Mouse (Mus musculus) lung, postnatal 0 days (tissue): ENCODE measurements around the gene Smad5. TPM values are rescaled to one million over a fixed set of nuclear protein-coding genes. Genes with fewer than 3 reads are reported as not detected.
A peak's percentile ranks its signal among the peaks of the same experiment; 100 is the strongest.

ENCODE experiments used
- ATAC-seq: fragments of 200-750 bp; cut with Nextera tagmentation; 2 replicates; pipeline ENCODE4 v1.8.0; 2017; ENCODE audit warnings: moderate library complexity
- DNase-seq: peaks from one replicate; pipeline ENCODE4 v3.0.0-alpha.2; 2016; ENCODE audit warnings: low spot score
- H3K27ac ChIP-seq: fragments of 300-500 bp; sonication (generic); 2 replicates; pipeline ENCODE4 v1.5.1; 2014; ENCODE audit warnings: antibody characterized with exemption, mild to moderate bottlenecking, low read length, mixed read lengths
- H3K27me3 ChIP-seq: fragments of 300-500 bp; sonication (generic); replicated peaks from 2 replicates; pipeline ENCODE4 v1.6.1; 2014; ENCODE audit warnings: low read length, mixed read lengths; ENCODE audit not compliant: insufficient read depth
- H3K36me3 ChIP-seq: fragments of 300-500 bp; sonication (generic); 2 replicates; pipeline ENCODE4 v1.6.1; 2014; ENCODE audit warnings: low read length, mixed read lengths; ENCODE audit not compliant: insufficient read depth
- H3K4me1 ChIP-seq: fragments of 300-500 bp; sonication (generic); 2 replicates; pipeline ENCODE4 v1.6.1; 2014; ENCODE audit warnings: antibody characterized with exemption, low read depth, low read length, mixed read lengths; ENCODE audit not compliant: insufficient read depth
- H3K4me2 ChIP-seq: fragments of 300-500 bp; sonication (generic); replicated peaks from 2 replicates; pipeline ENCODE4 v1.6.1; 2014; ENCODE audit warnings: low read depth, mild to moderate bottlenecking, low read length, moderate library complexity, mixed read lengths
- H3K4me3 ChIP-seq: fragments of 300-500 bp; sonication (generic); 2 replicates; pipeline ENCODE4 v1.5.1; 2014; ENCODE audit warnings: low read depth, low read length
- H3K9ac ChIP-seq: fragments of 300-500 bp; sonication (generic); replicated peaks from 2 replicates; pipeline ENCODE4 v1.6.1; 2014; ENCODE audit warnings: low read depth, mild to moderate bottlenecking
- H3K9me3 ChIP-seq: fragments of 300-500 bp; sonication (generic); 2 replicates; pipeline ENCODE4 v1.6.1; 2016; ENCODE audit warnings: low read length, mixed read lengths
- CTCF ChIP-seq: IDR thresholded peaks from 2 replicates; pipeline ENCODE4 v1.5.1; 2016; ENCODE audit warnings: antibody characterized with exemption, mild to moderate bottlenecking
- EP300 ChIP-seq: IDR thresholded peaks from 2 replicates; pipeline ENCODE4 v1.6.1; 2016; ENCODE audit warnings: antibody characterized with exemption, mild to moderate bottlenecking, control low read depth
- WGBS: fragments of 180-500 bp; shearing (Covaris S2); extraction: QIAGEN DNeasy Blood & Tissue Kit; methylation state at CpG from one replicate; pipeline ENCODE4 v1.1.7; 2014; 5-methylcytosine and 5-hydroxymethylcytosine counted together
- polyA plus RNA-seq: library from polyadenylated mRNA; unstranded; fragments of >200 nt; fragmentation: Nextera tagmentation; extraction: Ambion mirVana; gene quantifications from 2 replicates; pipeline ENCODE4 v1.2.1, GENCODE M21; 2015

Gene Smad5
- polyA plus RNA-seq, 1 experiment from 2014 or later: 16.6 TPM

- no peak overlapping the region for H3K4me3 ChIP-seq
- no peaks in the 10 kb centered on the region for H3K9me3 ChIP-seq
- H3K9ac ChIP-seq: no peak overlapping the region
- DNase-seq (peak; percentile 96), ATAC-seq (peak; percentile 80)
- H3K27me3 ChIP-seq: no peaks in the 10 kb centered on the region
- whole genome bisulfite sequencing: 46% methylated on average over 17 of the region's 17 CpGs
- peak overlapping the region; percentile 73 for H3K27ac ChIP-seq
- no peaks in the 10 kb centered on the region for H3K36me3 ChIP-seq
- H3K4me2 ChIP-seq: peak overlapping the region; percentile 35
- peaks cover 15% of the 10 kb centered on the region for H3K4me1 ChIP-seq
- TF ChIP-seq EP300: no peak
Measured at GRCm38 (mm10) chr13:56682326-56682725, 20.5 kb upstream of the Smad5 start.

GRCm38 (mm10) chr13:56683306-56683705 is 19.5 kb upstream of the Smad5 start:
- H3K4me2 ChIP-seq: no peak overlapping the region
- H3K27ac ChIP-seq: no peak overlapping the region
- no peak for ATAC-seq
- 67% methylated on average over 7 of the region's 7 CpGs for WGBS
- H3K9me3 ChIP-seq: no peaks in the 10 kb centered on the region
- no peak overlapping the region for H3K9ac ChIP-seq
- TF ChIP-seq EP300 (no peak), CTCF (no peak)
- H3K27me3 ChIP-seq: no peaks in the 10 kb centered on the region
- peaks cover 7% of the 10 kb centered on the region; the same call in 1 of the 2 replicates for H3K4me1 ChIP-seq
- H3K4me3 ChIP-seq: no peak overlapping the region
- H3K36me3 ChIP-seq: no peaks in the 10 kb centered on the region
- DNase-seq: peak; percentile 18

GRCm38 (mm10) chr13:56692011-56692410 is 10.8 kb upstream of the Smad5 start:
- H3K36me3 ChIP-seq: no peaks in the 10 kb centered on the region
- no peaks in the 10 kb centered on the region for H3K27me3 ChIP-seq
- DNase-seq: no peak
- H3K27ac ChIP-seq: no peak overlapping the region
- no peak overlapping the region for H3K4me3 ChIP-seq
- TF ChIP-seq CTCF: no peak
- TF ChIP-seq EP300: no peak
- H3K9me3 ChIP-seq: no peaks in the 10 kb centered on the region
- no peak overlapping the region for H3K9ac ChIP-seq
- H3K4me1 ChIP-seq: no peaks in the 10 kb centered on the region; the same call in 1 of the 2 replicates
- no peak overlapping the region for H3K4me2 ChIP-seq
- 39% methylated on average over 7 of the region's 7 CpGs for WGBS
- ATAC-seq: no peak

GRCm38 (mm10) chr13:56692644-56693043 is 10.2 kb upstream of the Smad5 start:
- ATAC-seq (no peak), DNase-seq (no peak)
- TF ChIP-seq CTCF (no peak), EP300 (no peak)
- H3K27ac ChIP-seq: no peak overlapping the region
- no peaks in the 10 kb centered on the region for H3K36me3 ChIP-seq
- H3K4me1 ChIP-seq: no peaks in the 10 kb centered on the region; the same call in 1 of the 2 replicates
- WGBS: 75% methylated on average over 6 of the region's 6 CpGs
- H3K4me3 ChIP-seq: no peak overlapping the region
- H3K4me2 ChIP-seq: no peak overlapping the region
- H3K27me3 ChIP-seq: no peaks in the 10 kb centered on the region
- H3K9ac ChIP-seq: no peak overlapping the region
- H3K9me3 ChIP-seq: no peaks in the 10 kb centered on the region

- DNase-seq (no peak), ATAC-seq (no peak)
- TF ChIP-seq EP300: no peak
- no peak for TF ChIP-seq CTCF
Measured at GRCm38 (mm10) chr13:56695701-56696100, 7.1 kb upstream of the Smad5 start.

GRCm38 (mm10) chr13:56696699-56697098 is 6.1 kb upstream of the Smad5 start:
- H3K9ac ChIP-seq: no peak overlapping the region
- H3K4me2 ChIP-seq: no peak overlapping the region
- no peaks in the 10 kb centered on the region for H3K9me3 ChIP-seq
- TF ChIP-seq EP300: no peak
- no peak for TF ChIP-seq CTCF
- DNase-seq (no peak), ATAC-seq (no peak)
- peaks cover 2% of the 10 kb centered on the region; the same call in 1 of the 2 replicates for H3K4me1 ChIP-seq
- no peaks in the 10 kb centered on the region for H3K27me3 ChIP-seq
- H3K27ac ChIP-seq: no peak overlapping the region
- no peak overlapping the region for H3K4me3 ChIP-seq
- H3K36me3 ChIP-seq: no peaks in the 10 kb centered on the region
- WGBS: 74% methylated on average over 5 of the region's 5 CpGs

More at GRCm38 (mm10) chr13:56695701-56696100, 7.1 kb upstream of the Smad5 start:
- Histone ChIP-seq H3K27me3 (no peaks in the 10 kb centered on the region), H3K4me1 (no peaks in the 10 kb centered on the region; the same call in 1 of the 2 replicates), H3K36me3 (no peaks in the 10 kb centered on the region), H3K9me3 (no peaks in the 10 kb centered on the region), H3K9ac (no peak overlapping the region), H3K4me3 (no peak overlapping the region), H3K4me2 (no peak overlapping the region), H3K27ac (no peak overlapping the region)
- 81% methylated on average over 5 of the region's 5 CpGs for WGBS

- Histone ChIP-seq H3K4me2 (no peak overlapping the region), H3K4me3 (no peak overlapping the region), H3K4me1 (peaks cover 5% of the 10 kb centered on the region; the same call in 1 of the 2 replicates), H3K27me3 (no peaks in the 10 kb centered on the region), H3K36me3 (no peaks in the 10 kb centered on the region), H3K9me3 (no peaks in the 10 kb centered on the region), H3K9ac (no peak overlapping the region), H3K27ac (no peak overlapping the region)
- WGBS: 96% methylated on average over 2 of the region's 2 CpGs
- DNase-seq: no peak
- no peak for ATAC-seq
- no peak for TF ChIP-seq EP300
- TF ChIP-seq CTCF: no peak
Measured at GRCm38 (mm10) chr13:56697171-56697570, 5.6 kb upstream of the Smad5 start.
